18 mouse cellular contexts compared by ENCODE assay signal in genomic region chr11:75261016-75261415, GRCm38 (mm10).
DNase-seq lines count a peak whose midpoint lies in the region; ATAC-seq lines count a peak whose summit lies in the region.
"Had no signal": no experiment of that assay in that cellular context is flagged by ENCODE, and none has a peak within 500 bp of the region (broad histone marks: within the 10 kb centered on the region; RNA-seq: fewer than 3 reads in every experiment).

No protein-coding gene starts in this region.

- ATAC-seq in hindbrain, embryonic 13.5 days (ENCODE audit: low FRiP score), result no peak
- ATAC-seq in hindbrain, embryonic 12.5 days (ENCODE audit: low FRiP score), result no peak
- no peak for ATAC-seq in midbrain, embryonic 16.5 days
- ATAC-seq: intestine, embryonic 15.5 days; liver, postnatal 0 days had no signal

- H3K9me3 ChIP-seq in hindbrain, embryonic 13.5 days, result no peaks in the 10 kb centered on the region
- H3K9me3 ChIP-seq in hindbrain, embryonic 12.5 days (replicated peaks), result no peaks in the 10 kb centered on the region
- no peaks in the 10 kb centered on the region for H3K9me3 ChIP-seq in midbrain, embryonic 10.5 days (replicated peaks)
- H3K9me3 ChIP-seq in midbrain, embryonic 16.5 days (replicated peaks; ENCODE audit: control insufficient read depth, low read length, poor library complexity, severe bottlenecking), result no peaks in the 10 kb centered on the region
- H3K9me3 ChIP-seq: forebrain, embryonic 10.5 days; intestine, embryonic 15.5 days; kidney, embryonic 15.5 days; limb, embryonic 15.5 days had no signal

- H3K4me3 ChIP-seq in hindbrain, embryonic 13.5 days, result no peak overlapping the region
- no peak overlapping the region for H3K4me3 ChIP-seq in hindbrain, embryonic 12.5 days
- H3K4me3 ChIP-seq in midbrain, embryonic 10.5 days, result no peak overlapping the region
- no peak overlapping the region for H3K4me3 ChIP-seq in midbrain, embryonic 16.5 days (ENCODE audit: low read depth, low read length)
- H3K4me3 ChIP-seq: forebrain, embryonic 10.5 days; intestine, embryonic 15.5 days; kidney, embryonic 15.5 days; limb, embryonic 15.5 days had no signal

- H3K27me3 ChIP-seq in hindbrain, embryonic 13.5 days, result no peaks in the 10 kb centered on the region
- H3K27me3 ChIP-seq in hindbrain, embryonic 12.5 days, result 0 out of 2 replicates have a peak, but pooled peaks cover 3% of the 10 kb centered on the region
- no peaks in the 10 kb centered on the region for H3K27me3 ChIP-seq in midbrain, embryonic 10.5 days (ENCODE audit: low read depth, poor library complexity, severe bottlenecking)
- H3K27me3 ChIP-seq in midbrain, embryonic 16.5 days (ENCODE audit: control insufficient read depth, insufficient read depth, low read depth, low read length), result no peaks in the 10 kb centered on the region
- H3K27me3 ChIP-seq: intestine, embryonic 15.5 days; limb, embryonic 15.5 days had no signal

- peaks cover 62% of the 10 kb centered on the region for H3K4me1 ChIP-seq in hindbrain, embryonic 13.5 days (replicated peaks)
- peaks cover 51% of the 10 kb centered on the region for H3K4me1 ChIP-seq in hindbrain, embryonic 12.5 days
- peaks cover 57% of the 10 kb centered on the region for H3K4me1 ChIP-seq in midbrain, embryonic 10.5 days
- H3K4me1 ChIP-seq in midbrain, embryonic 16.5 days (ENCODE audit: control insufficient read depth, insufficient read depth, low read length), result peaks cover 20% of the 10 kb centered on the region

- 0 out of 2 replicates have a peak overlapping the region, but pooled peaks have one; percentile 10 for H3K27ac ChIP-seq in hindbrain, embryonic 13.5 days
- H3K27ac ChIP-seq in hindbrain, embryonic 12.5 days, result no peak overlapping the region
- H3K27ac ChIP-seq in midbrain, embryonic 10.5 days (replicated peaks), result 0 out of 2 replicates have a peak overlapping the region, but pooled peaks have one; percentile 65
- no peak overlapping the region for H3K27ac ChIP-seq in midbrain, embryonic 16.5 days (ENCODE audit: low read length)
- H3K27ac ChIP-seq: intestine, embryonic 15.5 days; kidney, embryonic 15.5 days; limb, embryonic 15.5 days had no signal

- H3K4me2 ChIP-seq in hindbrain, embryonic 13.5 days, result no peak overlapping the region
- H3K4me2 ChIP-seq in hindbrain, embryonic 12.5 days (replicated peaks), result no peak overlapping the region
- H3K4me2 ChIP-seq in midbrain, embryonic 16.5 days (ENCODE audit: low read length), result no peak overlapping the region
- H3K4me2 ChIP-seq: heart, embryonic 11.5 days; intestine, embryonic 15.5 days; kidney, embryonic 15.5 days; limb, embryonic 15.5 days had no signal

- H3K36me3 ChIP-seq in hindbrain, embryonic 13.5 days, result no peaks in the 10 kb centered on the region
- no peaks in the 10 kb centered on the region for H3K36me3 ChIP-seq in hindbrain, embryonic 12.5 days
- H3K36me3 ChIP-seq in midbrain, embryonic 10.5 days, result no peaks in the 10 kb centered on the region
- H3K36me3 ChIP-seq in midbrain, embryonic 16.5 days (ENCODE audit: control insufficient read depth, insufficient read depth, low read length), result no peaks in the 10 kb centered on the region
- H3K36me3 ChIP-seq: forebrain, embryonic 10.5 days; intestine, embryonic 15.5 days; kidney, embryonic 15.5 days; limb, embryonic 15.5 days had no signal

- no peak overlapping the region for H3K9ac ChIP-seq in hindbrain, embryonic 13.5 days
- H3K9ac ChIP-seq in hindbrain, embryonic 12.5 days, result no peak overlapping the region
- no peak overlapping the region for H3K9ac ChIP-seq in midbrain, embryonic 16.5 days (ENCODE audit: low read depth, low read length)
- H3K9ac ChIP-seq: intestine, embryonic 15.5 days; kidney, embryonic 15.5 days; limb, embryonic 15.5 days; liver, postnatal 0 days had no signal

- WGBS in hindbrain, embryonic 13.5 days, result 91% methylated on average over 2 of the region's 2 CpGs
- 89% methylated on average over 2 of the region's 2 CpGs for WGBS in hindbrain, embryonic 12.5 days
- WGBS in midbrain, embryonic 10.5 days, result 94% methylated on average over 2 of the region's 2 CpGs
- 94% methylated on average over 2 of the region's 2 CpGs for WGBS in midbrain, embryonic 16.5 days

- peak; percentile 69 to 81 for DNase-seq in adrenal gland, adult (ENCODE audit: inconsistent age in 2 of 2, low spot score in 1 of 2)
- DNase-seq in adrenal gland, adult 18-20 months (ENCODE audit: low spot score in 2 of 2), result no peak
- DNase-seq in midbrain, embryonic 10.5 days (ENCODE audit: low spot score), result no peak
- DNase-seq in yolk sac, embryonic 10.5 days (ENCODE audit: low spot score), result peak; percentile 31
- DNase-seq in ovary, postnatal 36 days (ENCODE audit: low spot score), result no peak
- DNase-seq: cerebellum, adult 11 months; heart, postnatal 36 days; liver, postnatal 0 days; lung, postnatal 14 days; thymus, postnatal 14 days had no signal

Comparison
In these comparisons a context has a peak if more than half of its experiments do, and no peak if none do; other contexts are left out.
1. DNase-seq: peak in adrenal gland, adult (2 of 2) and yolk sac, embryonic 10.5 days (single experiment); none in adrenal gland, adult 18-20 months (0 of 2), midbrain, embryonic 10.5 days (single experiment) and ovary, postnatal 36 days (single experiment).
2. H3K27ac ChIP-seq: peak in hindbrain, embryonic 13.5 days (single experiment) and midbrain, embryonic 10.5 days (single experiment); none in hindbrain, embryonic 12.5 days (single experiment) and midbrain, embryonic 16.5 days (single experiment).